Mouse (Mus musculus) embryonic facial prominence, embryonic 13.5 days (tissue): ENCODE data around the gene Dpm1. TPM values are rescaled to one million over a fixed set of nuclear protein-coding genes. Genes with fewer than 3 reads are reported as not detected.

ENCODE experiments used
- ATAC-seq: fragments of 200-750 bp; cut with Nextera tagmentation; 2 replicates; pipeline ENCODE4 v1.8.0; 2017; ENCODE audit warnings: low read depth; ENCODE audit not compliant: insufficient number of reproducible peaks, insufficient read depth, low FRiP score, low TSS enrichment
- H3K27ac ChIP-seq: fragments of 300-500 bp; sonication (generic); 2 replicates; pipeline ENCODE4 v1.5.1; 2015; ENCODE audit warnings: moderate library complexity, mild to moderate bottlenecking, inconsistent platforms
- H3K27me3 ChIP-seq: fragments of 300-500 bp; sonication (generic); 2 replicates; pipeline ENCODE4 v1.6.1; 2015; ENCODE audit warnings: mild to moderate bottlenecking, inconsistent platforms
- H3K36me3 ChIP-seq: fragments of 300-500 bp; sonication (generic); 2 replicates; pipeline ENCODE4 v1.6.1; 2015; ENCODE audit warnings: mild to moderate bottlenecking, inconsistent platforms
- H3K4me1 ChIP-seq: fragments of 300-500 bp; sonication (generic); 2 replicates; pipeline ENCODE4 v1.6.1; 2015; ENCODE audit warnings: inconsistent platforms
- H3K4me2 ChIP-seq: fragments of 300-500 bp; sonication (generic); 2 replicates; pipeline ENCODE4 v1.6.1; 2015; ENCODE audit warnings: moderate library complexity, mild to moderate bottlenecking, inconsistent platforms
- H3K4me3 ChIP-seq: fragments of 300-500 bp; sonication (generic); 2 replicates; pipeline ENCODE4 v1.5.1; 2015; ENCODE audit warnings: mild to moderate bottlenecking, inconsistent platforms
- H3K9ac ChIP-seq: fragments of 300-500 bp; sonication (generic); 2 replicates; pipeline ENCODE4 v1.6.1; 2015; ENCODE audit warnings: mild to moderate bottlenecking, inconsistent platforms
- H3K9me3 ChIP-seq: fragments of 300-500 bp; sonication (generic); 2 replicates; pipeline ENCODE4 v1.6.1; 2016; ENCODE audit warnings: inconsistent platforms
- WGBS: fragments of 180-500 bp; shearing (Covaris S2); methylation state at CpG from one replicate; pipeline ENCODE4 v1.1.7; 2015; ENCODE audit warnings: mixed read lengths; 5-methylcytosine and 5-hydroxymethylcytosine counted together
- polyA plus RNA-seq: library from polyadenylated mRNA; unstranded; fragments of >200 nt; fragmentation: Nextera tagmentation; extraction: Ambion mirVana; gene quantifications from 2 replicates; pipeline ENCODE4 v1.2.1, GENCODE M21; 2015

The Dpm1 gene
- 96.6 and 99.5 TPM in 2 replicates for polyA plus RNA-seq

- ATAC-seq, result peak; percentile 77; the same call in 1 of the 2 replicates
- H3K27ac ChIP-seq, result peak within 1 kb of the TSS; percentile 88
- no peaks in the 10 kb centered on the region for H3K9me3 ChIP-seq
- H3K4me1 ChIP-seq, result peaks cover 32% of the 10 kb centered on the region
- H3K4me3 ChIP-seq, result peak within 1 kb of the TSS; percentile 100
- no peaks in the 10 kb centered on the region for H3K27me3 ChIP-seq
- H3K9ac ChIP-seq, result peak within 1 kb of the TSS; percentile 96
- H3K36me3 ChIP-seq, result peaks cover 29% of the 10 kb centered on the region
- peak within 1 kb of the TSS; percentile 100 for H3K4me2 ChIP-seq
- 0% methylated on average over 73 of the region's 73 CpGs for WGBS
Observed at GRCm38 (mm10) chr2:168230026-168230728, at the start of gene Dpm1, which contains the start of the genes Gm20716 and Mocs3. Gene Dpm1 (minus strand): TSS chr2:168230591. Gene Gm20716 (minus strand): TSS chr2:168230364. Gene Mocs3 (plus strand): TSS chr2:168230622.

- no peak overlapping the region for H3K9ac ChIP-seq
- 5% methylated on average over 11 of the region's 11 CpGs for WGBS
- H3K4me2 ChIP-seq, result no peak overlapping the region
- H3K27ac ChIP-seq, result no peak overlapping the region
- peaks cover 13% of the 10 kb centered on the region; the same call in 1 of the 2 replicates for H3K4me1 ChIP-seq
- no peaks in the 10 kb centered on the region for H3K9me3 ChIP-seq
- no peak for ATAC-seq
- no peaks in the 10 kb centered on the region for H3K36me3 ChIP-seq
- H3K4me3 ChIP-seq, result no peak overlapping the region
- peaks cover 66% of the 10 kb centered on the region for H3K27me3 ChIP-seq
Observed at GRCm38 (mm10) chr2:168274374-168274935, 44.1 kb upstream of the Dpm1 start.

DNA sequence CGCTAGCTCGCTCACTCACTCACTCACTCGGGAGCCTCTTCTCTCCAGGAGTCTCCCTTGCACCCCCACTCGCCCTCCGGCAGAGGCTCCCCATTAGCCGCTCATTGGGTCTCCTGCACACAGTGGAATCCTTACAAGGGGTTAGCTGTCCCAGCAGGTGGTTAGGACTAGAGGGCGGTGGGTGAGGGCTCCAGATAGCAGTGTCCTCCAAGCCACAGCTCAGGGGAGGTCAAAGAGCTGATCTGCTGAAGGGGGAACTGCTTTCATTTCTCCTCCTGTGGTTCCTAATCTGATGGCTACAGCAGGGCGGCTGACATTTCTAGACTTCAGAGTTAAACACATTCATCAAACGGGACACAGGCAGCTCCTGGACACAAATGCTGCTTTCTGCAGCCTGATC lies 43.0 kb upstream of the Dpm1 start:
- Histone ChIP-seq H3K4me3 (no peak overlapping the region), H3K9me3 (no peaks in the 10 kb centered on the region), H3K9ac (no peak overlapping the region), H3K4me1 (peaks cover 13% of the 10 kb centered on the region; the same call in 1 of the 2 replicates), H3K4me2 (no peak overlapping the region), H3K36me3 (no peaks in the 10 kb centered on the region), H3K27me3 (peaks cover 55% of the 10 kb centered on the region), H3K27ac (no peak overlapping the region)
- no peak for ATAC-seq
- 38% methylated on average over 9 of the region's 9 CpGs for WGBS

DNA sequence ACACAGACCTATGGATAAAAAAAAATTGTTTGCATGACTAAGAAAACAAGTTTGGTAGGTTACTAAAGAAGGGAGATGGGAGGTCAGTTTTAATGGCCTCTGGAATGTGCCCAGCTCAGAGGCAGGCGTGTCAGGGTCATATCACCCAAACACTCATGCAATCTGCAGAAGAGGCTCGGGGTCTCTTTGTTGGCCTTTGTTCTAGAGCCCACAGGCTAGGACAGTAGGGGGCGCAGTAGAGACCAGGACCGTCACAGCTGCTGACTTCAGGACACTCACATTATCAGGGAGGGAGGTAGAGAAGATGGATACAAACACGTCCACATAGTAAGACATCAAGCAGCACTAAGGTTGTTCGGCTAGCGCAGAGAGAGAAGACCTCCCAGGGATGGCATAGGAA lies 37.6 kb upstream of the Dpm1 start:
- ATAC-seq, result no peak
- Histone ChIP-seq H3K4me1 (peaks cover under 1% of the 10 kb centered on the region; the same call in 1 of the 2 replicates), H3K4me3 (peak overlapping the region; percentile 16), H3K27ac (no peak overlapping the region), H3K4me2 (peak overlapping the region; percentile 44), H3K36me3 (no peaks in the 10 kb centered on the region), H3K9ac (no peak overlapping the region), H3K9me3 (no peaks in the 10 kb centered on the region), H3K27me3 (peaks cover 10% of the 10 kb centered on the region)
- 41% methylated on average over 7 of the region's 7 CpGs for WGBS

GRCm38 (mm10) chr2:168260900-168261299 lies 30.5 kb upstream of the Dpm1 start:
- peak; percentile 27; the same call in 1 of the 2 replicates for ATAC-seq
- peaks cover 13% of the 10 kb centered on the region for H3K27me3 ChIP-seq
- no peaks in the 10 kb centered on the region for H3K9me3 ChIP-seq
- no peaks in the 10 kb centered on the region for H3K36me3 ChIP-seq
- no peak overlapping the region for H3K4me2 ChIP-seq
- 78% methylated on average over 10 of the region's 10 CpGs for WGBS
- no peaks in the 10 kb centered on the region for H3K4me1 ChIP-seq
- no peak overlapping the region for H3K4me3 ChIP-seq
- no peak overlapping the region for H3K9ac ChIP-seq
- no peak overlapping the region for H3K27ac ChIP-seq

- H3K9ac ChIP-seq, result no peak overlapping the region
- ATAC-seq, result no peak
- 79% methylated on average over 3 of the region's 3 CpGs for WGBS
- no peaks in the 10 kb centered on the region for H3K36me3 ChIP-seq
- H3K4me1 ChIP-seq, result no peaks in the 10 kb centered on the region
- H3K9me3 ChIP-seq, result no peaks in the 10 kb centered on the region
- no peak overlapping the region for H3K27ac ChIP-seq
- H3K4me2 ChIP-seq, result no peak overlapping the region
- no peak overlapping the region for H3K4me3 ChIP-seq
- H3K27me3 ChIP-seq, result peaks cover 13% of the 10 kb centered on the region
Observed at GRCm38 (mm10) chr2:168260124-168260523, 29.7 kb upstream of the Dpm1 start.

- ATAC-seq, result no peak
- H3K27ac ChIP-seq, result no peak overlapping the region
- H3K27me3 ChIP-seq, result peaks cover 13% of the 10 kb centered on the region
- 0 out of 2 replicates have a peak, but pooled peaks cover 3% of the 10 kb centered on the region for H3K4me1 ChIP-seq
- H3K4me3 ChIP-seq, result no peak overlapping the region
- H3K9ac ChIP-seq, result no peak overlapping the region
- no peaks in the 10 kb centered on the region for H3K9me3 ChIP-seq
- WGBS, result 90% methylated on average over 8 of the region's 8 CpGs
- H3K36me3 ChIP-seq, result no peaks in the 10 kb centered on the region
- no peak overlapping the region for H3K4me2 ChIP-seq
Observed at GRCm38 (mm10) chr2:168259046-168259445, 28.7 kb upstream of the Dpm1 start.

- H3K9me3 ChIP-seq, result no peaks in the 10 kb centered on the region
- H3K4me1 ChIP-seq, result 0 out of 2 replicates have a peak, but pooled peaks cover 3% of the 10 kb centered on the region
- peaks cover 4% of the 10 kb centered on the region for H3K27me3 ChIP-seq
- H3K4me3 ChIP-seq, result no peak overlapping the region
- no peak overlapping the region for H3K27ac ChIP-seq
- WGBS, result 89% methylated on average over 4 of the region's 4 CpGs
- ATAC-seq, result no peak
- no peak overlapping the region for H3K4me2 ChIP-seq
- H3K9ac ChIP-seq, result no peak overlapping the region
- H3K36me3 ChIP-seq, result no peaks in the 10 kb centered on the region
Observed at GRCm38 (mm10) chr2:168257188-168257587, 26.8 kb upstream of the Dpm1 start.

DNA sequence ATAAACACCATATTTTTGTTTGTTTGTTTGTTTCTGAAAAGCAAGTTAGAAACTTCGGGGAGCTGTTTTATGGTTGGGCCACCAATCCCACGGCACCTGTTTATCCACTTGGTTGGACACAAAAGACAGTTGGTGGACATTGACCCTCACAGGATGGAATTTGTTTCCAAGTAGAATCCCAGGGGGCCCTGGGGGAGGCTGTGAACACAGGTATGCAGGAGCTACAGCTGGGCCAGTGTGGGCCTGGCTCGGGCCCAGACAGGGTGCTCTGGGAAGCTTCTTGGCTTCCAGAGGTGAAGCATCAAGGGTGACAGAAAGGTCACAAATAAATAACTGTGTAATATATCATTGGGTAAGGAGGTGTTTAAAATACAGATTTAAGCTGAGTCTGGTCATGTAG lies 26.1 kb upstream of the Dpm1 start:
- Histone ChIP-seq H3K9ac (no peak overlapping the region), H3K27ac (no peak overlapping the region), H3K36me3 (no peaks in the 10 kb centered on the region), H3K9me3 (no peaks in the 10 kb centered on the region), H3K4me3 (no peak overlapping the region), H3K4me1 (0 out of 2 replicates have a peak, but pooled peaks cover 3% of the 10 kb centered on the region), H3K4me2 (no peak overlapping the region), H3K27me3 (no peaks in the 10 kb centered on the region)
- 83% methylated on average over 3 of the region's 3 CpGs for WGBS
- ATAC-seq, result no peak

GRCm38 (mm10) chr2:168253822-168254221 lies 23.4 kb upstream of the Dpm1 start:
- H3K27me3 ChIP-seq, result no peaks in the 10 kb centered on the region
- H3K4me3 ChIP-seq, result no peak overlapping the region
- H3K9ac ChIP-seq, result no peak overlapping the region
- no peak for ATAC-seq
- 0 out of 2 replicates have a peak, but pooled peaks cover 3% of the 10 kb centered on the region for H3K4me1 ChIP-seq
- no peak overlapping the region for H3K4me2 ChIP-seq
- H3K9me3 ChIP-seq, result no peaks in the 10 kb centered on the region
- H3K36me3 ChIP-seq, result no peaks in the 10 kb centered on the region
- 71% methylated on average over 7 of the region's 7 CpGs for WGBS
- no peak overlapping the region for H3K27ac ChIP-seq

DNA sequence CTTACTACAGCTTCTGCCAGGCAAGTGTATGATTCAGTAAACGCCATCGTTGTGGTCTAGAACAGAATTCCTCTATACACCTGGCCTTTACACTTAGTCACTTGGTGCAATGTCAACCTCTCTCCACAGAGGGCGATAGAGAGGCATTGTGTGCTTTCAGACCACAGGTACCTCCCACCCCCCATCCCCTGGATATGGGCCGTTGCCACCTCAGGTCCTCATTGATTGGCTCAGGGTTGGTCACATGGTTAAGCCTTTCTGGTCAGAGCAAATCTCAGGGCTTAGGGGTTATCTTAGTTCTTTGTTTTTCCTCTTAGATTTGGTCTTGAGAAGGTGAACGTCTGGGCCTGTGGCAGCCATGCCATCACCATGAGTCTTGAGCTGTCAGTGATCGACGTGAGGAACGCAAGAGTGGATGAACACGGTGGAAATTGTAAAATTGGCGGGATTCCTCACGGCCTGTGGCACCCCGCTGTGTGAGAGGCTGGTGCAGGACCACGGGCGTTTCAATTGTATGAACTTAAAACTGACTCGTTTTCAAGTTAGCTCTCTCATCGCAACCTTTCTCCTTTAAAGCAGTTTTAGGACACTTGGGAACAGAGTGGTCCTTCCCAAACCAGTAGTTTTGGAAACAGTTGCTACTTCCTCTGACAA lies 22.4 kb upstream of the Dpm1 start:
- Histone ChIP-seq H3K9ac (no peak overlapping the region), H3K4me1 (0 out of 2 replicates have a peak, but pooled peaks cover 3% of the 10 kb centered on the region), H3K9me3 (no peaks in the 10 kb centered on the region), H3K4me2 (peak overlapping the region; percentile 36), H3K36me3 (no peaks in the 10 kb centered on the region), H3K27me3 (no peaks in the 10 kb centered on the region), H3K4me3 (no peak overlapping the region), H3K27ac (no peak overlapping the region)
- 14% methylated on average over 16 of the region's 16 CpGs for WGBS
- no peak for ATAC-seq
